Mouse (Mus musculus): ENCODE measurements around the gene Ube2e1. TPM values are rescaled to one million over a fixed set of nuclear protein-coding genes. Genes with fewer than 3 reads are reported as not detected.

The Ube2e1 gene
- total RNA-seq, 2 experiments from 2014 or later, result 35.5 to 44.8 TPM

Other genes starting within 250 kb of the Ube2e1 start
- 100 to 1,000 TPM in 1 of 2 experiments, 10 to 100 TPM in 1; 43.3 to 115 TPM for gene Nr1d2, start 92.7 kb downstream of the Ube2e1 start, total RNA-seq (2021)
- 10 to 100 TPM; 36.1 to 37.2 TPM for gene Nkiras1, start 60.7 kb downstream of the Ube2e1 start, total RNA-seq (2021)
- 100 to 1,000 TPM; 564 to 583 TPM for gene Rpl15, start 60.5 kb downstream of the Ube2e1 start, total RNA-seq (2021)

All from heart, postnatal 25 days (tissue).